Mouse (Mus musculus): ENCODE data around the gene Ccdc159. TPM values are rescaled to one million over a fixed set of nuclear protein-coding genes. Genes with fewer than 3 reads are reported as not detected.
A peak's percentile ranks its signal among the peaks of the same experiment; 100 is the strongest.

Gene Ccdc159
- polyA plus RNA-seq, 1 experiment from 2014 or later, result 1.2 TPM

DNA sequence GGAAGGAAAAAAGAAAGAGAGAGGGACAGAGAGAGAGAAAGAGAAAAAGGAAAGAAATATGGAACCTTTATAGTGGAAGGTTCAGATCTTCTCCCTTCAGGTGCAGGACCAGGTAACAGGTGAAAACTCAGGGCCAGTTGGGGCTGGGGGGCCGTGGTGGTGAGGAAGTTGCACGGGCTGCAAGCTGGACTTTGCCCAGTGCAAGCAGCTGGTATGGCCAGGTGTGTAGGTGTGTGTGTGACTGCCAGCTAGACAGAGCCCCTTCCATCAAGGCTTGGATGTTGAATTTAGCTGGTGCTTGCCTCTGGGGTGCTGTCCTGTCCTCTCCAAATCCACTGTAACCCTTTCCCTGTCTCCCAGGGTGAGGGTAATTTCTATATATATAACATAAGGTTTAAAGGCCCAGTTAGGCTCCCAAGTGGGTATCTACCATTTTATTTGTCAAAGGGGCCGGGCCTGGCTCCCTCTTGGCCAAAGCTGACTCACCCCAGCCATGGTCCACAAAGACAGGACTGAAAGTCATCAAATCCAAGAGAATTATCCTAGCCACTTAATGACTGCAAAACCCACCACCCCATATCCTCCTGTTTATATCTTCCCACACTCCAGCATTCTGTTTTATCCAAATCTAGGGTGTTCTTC lies 10.3 kb upstream of the Ccdc159 start:
- Histone ChIP-seq H3K27me3 (replicated peaks; ENCODE audit: insufficient read depth, low read length) (no peaks in the 10 kb centered on the region), H3K4me2 (replicated peaks; ENCODE audit: low read depth, low read length) (peak overlapping the region; percentile 99), H3K4me1 (ENCODE audit: insufficient read depth, low read depth, low read length) (peaks cover 3% of the 10 kb centered on the region; the same call in 1 of the 2 replicates), H3K36me3 (ENCODE audit: insufficient read depth, low read length) (no peaks in the 10 kb centered on the region), H3K9me3 (ENCODE audit: low read length) (no peaks in the 10 kb centered on the region), H3K27ac (ENCODE audit: low read length) (peak overlapping the region; percentile 85), H3K9ac (replicated peaks; ENCODE audit: low read depth) (no peak overlapping the region), H3K4me3 (ENCODE audit: low read depth, low read length) (peak overlapping the region; percentile 79; the same call in 1 of the 2 replicates)
- DNase-seq (ENCODE audit: low spot score), result no peak
- 51% methylated on average over 3 of the region's 3 CpGs for WGBS
- no peak for TF ChIP-seq EP300 (IDR thresholded peaks at IDR 0.05)
- TF ChIP-seq CTCF (IDR thresholded peaks at IDR 0.05), result no peak
- ATAC-seq, result no peak

DNA sequence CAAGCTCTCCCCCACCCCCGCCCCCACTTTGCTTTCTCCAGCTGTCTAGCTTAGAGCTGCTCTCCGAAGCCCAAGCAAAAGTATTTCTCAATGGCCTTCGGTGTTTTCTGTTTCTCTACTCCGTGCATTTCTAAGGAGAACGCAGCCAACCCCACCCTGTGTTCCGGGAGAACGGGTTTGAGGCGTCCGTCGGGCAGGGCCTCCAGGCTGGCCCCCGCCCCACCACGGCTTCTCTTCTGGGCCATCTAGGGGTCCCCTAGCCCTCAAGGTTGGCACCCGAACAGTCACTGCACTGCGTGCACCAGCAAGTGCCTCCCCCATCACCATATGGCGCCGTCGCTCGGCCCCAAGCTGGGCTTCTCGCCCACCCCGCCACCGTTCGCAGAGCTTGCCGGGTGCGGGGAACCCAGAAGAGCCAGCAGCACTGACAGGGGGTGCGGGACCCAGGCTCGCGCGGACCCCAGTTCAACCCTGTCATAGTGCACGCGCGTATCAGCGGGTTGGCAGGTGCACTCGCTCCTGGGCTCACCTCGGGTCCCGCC lies 9.7 kb upstream of the Ccdc159 start:
- H3K9ac ChIP-seq (replicated peaks; ENCODE audit: low read depth), result peak overlapping the region; percentile 44
- H3K4me1 ChIP-seq (ENCODE audit: insufficient read depth, low read depth, low read length), result peaks cover 3% of the 10 kb centered on the region; the same call in 1 of the 2 replicates
- under 1% methylated on average over 28 of the region's 35 CpGs for WGBS
- H3K36me3 ChIP-seq (ENCODE audit: insufficient read depth, low read length), result no peaks in the 10 kb centered on the region
- DNase-seq (ENCODE audit: low spot score) (peak; percentile 80), ATAC-seq (peak; percentile 30)
- H3K9me3 ChIP-seq (ENCODE audit: low read length), result no peaks in the 10 kb centered on the region
- TF ChIP-seq EP300 (IDR thresholded peaks at IDR 0.05), result no peak
- TF ChIP-seq CTCF (IDR thresholded peaks at IDR 0.05), result no peak
- peak overlapping the region; percentile 85 for H3K27ac ChIP-seq (ENCODE audit: low read length)
- no peaks in the 10 kb centered on the region for H3K27me3 ChIP-seq (replicated peaks; ENCODE audit: insufficient read depth, low read length)
- peak overlapping the region; percentile 99 for H3K4me2 ChIP-seq (replicated peaks; ENCODE audit: low read depth, low read length)
- peak overlapping the region; percentile 79 for H3K4me3 ChIP-seq (ENCODE audit: low read depth, low read length)

DNA sequence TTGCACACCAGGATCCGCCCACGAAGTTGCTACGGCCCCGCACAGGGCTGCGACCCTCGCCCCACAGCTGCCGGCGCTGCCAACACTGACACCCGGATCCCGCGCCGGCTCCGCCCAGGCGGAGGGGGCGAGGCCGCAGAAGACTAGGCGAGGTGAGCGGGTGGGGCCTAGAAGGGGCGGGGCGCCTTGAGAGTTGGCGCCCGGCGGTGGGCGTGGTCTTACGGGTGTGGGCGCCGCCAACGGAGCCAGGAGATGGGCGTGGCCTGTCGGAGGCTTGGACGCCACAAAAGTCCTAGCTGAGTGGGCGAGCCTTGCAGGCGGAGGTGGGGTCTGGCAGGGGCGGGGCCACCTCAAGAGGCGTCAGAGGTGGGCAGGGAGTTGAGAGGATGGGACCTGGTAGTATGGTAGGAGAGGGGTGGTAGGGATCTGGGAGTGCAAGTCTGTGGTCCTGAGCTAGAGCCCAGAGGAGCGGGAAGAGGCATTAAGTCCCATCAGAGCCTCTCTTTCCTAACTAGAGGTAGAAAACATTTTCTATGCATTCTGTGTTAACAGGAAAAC lies 9.2 kb upstream of the Ccdc159 start, which contains the start of gene Rab3d:
TSS of gene Rab3d (minus strand) at position 158 of the 558 bp plus-strand sequence.
- H3K27ac ChIP-seq (ENCODE audit: low read length), result peak within 1 kb of the TSS; percentile 85
- WGBS, result under 1% methylated on average over 34 of the region's 36 CpGs
- H3K36me3 ChIP-seq (ENCODE audit: insufficient read depth, low read length), result no peaks in the 10 kb centered on the region
- TF ChIP-seq EP300 (IDR thresholded peaks at IDR 0.05) (no peak), CTCF (IDR thresholded peaks at IDR 0.05) (no peak)
- H3K4me2 ChIP-seq (replicated peaks; ENCODE audit: low read depth, low read length), result peak within 1 kb of the TSS; percentile 99
- peak within 1 kb of the TSS; percentile 44 for H3K9ac ChIP-seq (replicated peaks; ENCODE audit: low read depth)
- peak within 1 kb of the TSS; percentile 79 for H3K4me3 ChIP-seq (ENCODE audit: low read depth, low read length)
- H3K9me3 ChIP-seq (ENCODE audit: low read length), result no peaks in the 10 kb centered on the region
- DNase-seq (ENCODE audit: low spot score) (peak; percentile 98), ATAC-seq (peak; percentile 94)
- H3K4me1 ChIP-seq (ENCODE audit: insufficient read depth, low read depth, low read length), result peaks cover 3% of the 10 kb centered on the region; the same call in 1 of the 2 replicates
- no peaks in the 10 kb centered on the region for H3K27me3 ChIP-seq (replicated peaks; ENCODE audit: insufficient read depth, low read length)

DNA sequence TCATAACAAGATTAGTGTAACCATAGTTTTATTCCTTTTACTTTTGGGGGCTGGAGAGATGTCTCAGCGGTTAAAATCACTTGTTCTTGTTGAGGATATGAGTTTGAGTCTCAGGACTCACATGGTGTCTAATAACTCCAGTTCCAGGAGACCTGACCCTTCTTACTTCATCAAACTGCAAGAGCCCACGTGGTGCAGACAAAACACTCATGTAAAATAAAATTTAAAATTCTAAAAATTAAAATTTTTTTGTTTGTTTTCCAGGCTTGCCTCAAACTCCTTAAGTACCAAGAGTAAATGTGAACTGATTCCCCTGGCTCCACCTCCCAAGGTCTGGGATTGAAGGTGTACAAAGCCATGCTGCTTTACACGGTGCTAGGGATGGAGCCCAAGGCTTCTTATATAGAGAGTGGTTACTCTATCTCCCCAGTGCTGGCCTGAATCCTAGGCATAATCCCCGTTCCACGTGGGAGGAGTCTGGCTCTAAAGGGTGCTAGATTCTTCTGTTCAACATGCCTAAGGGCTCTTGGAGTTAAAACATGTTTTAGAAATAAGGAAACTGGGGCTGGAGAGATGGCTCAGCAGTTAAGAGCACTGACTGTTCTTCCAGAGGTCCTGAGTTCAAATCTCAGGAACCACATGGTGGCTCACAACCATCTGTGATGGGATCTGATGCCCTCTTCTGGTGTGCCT lies 8.4 kb upstream of the Ccdc159 start:
- Histone ChIP-seq H3K36me3 (ENCODE audit: insufficient read depth, low read length) (no peaks in the 10 kb centered on the region), H3K4me1 (ENCODE audit: insufficient read depth, low read depth, low read length) (peaks cover 9% of the 10 kb centered on the region; the same call in 1 of the 2 replicates), H3K9ac (replicated peaks; ENCODE audit: low read depth) (no peak overlapping the region), H3K27ac (ENCODE audit: low read length) (peak overlapping the region; percentile 85; the same call in 1 of the 2 replicates), H3K4me3 (ENCODE audit: low read depth, low read length) (no peak overlapping the region), H3K9me3 (ENCODE audit: low read length) (no peaks in the 10 kb centered on the region), H3K4me2 (replicated peaks; ENCODE audit: low read depth, low read length) (peak overlapping the region; percentile 99; the same call in 1 of the 2 replicates), H3K27me3 (replicated peaks; ENCODE audit: insufficient read depth, low read length) (no peaks in the 10 kb centered on the region)
- peak; percentile 17; the same call in 1 of the 2 replicates for TF ChIP-seq CTCF (IDR thresholded peaks at IDR 0.05)
- TF ChIP-seq EP300 (IDR thresholded peaks at IDR 0.05), result no peak
- ATAC-seq, result no peak
- WGBS, result 11% methylated on average over 5 of the region's 5 CpGs
- DNase-seq (ENCODE audit: low spot score), result peak; percentile 65

DNA sequence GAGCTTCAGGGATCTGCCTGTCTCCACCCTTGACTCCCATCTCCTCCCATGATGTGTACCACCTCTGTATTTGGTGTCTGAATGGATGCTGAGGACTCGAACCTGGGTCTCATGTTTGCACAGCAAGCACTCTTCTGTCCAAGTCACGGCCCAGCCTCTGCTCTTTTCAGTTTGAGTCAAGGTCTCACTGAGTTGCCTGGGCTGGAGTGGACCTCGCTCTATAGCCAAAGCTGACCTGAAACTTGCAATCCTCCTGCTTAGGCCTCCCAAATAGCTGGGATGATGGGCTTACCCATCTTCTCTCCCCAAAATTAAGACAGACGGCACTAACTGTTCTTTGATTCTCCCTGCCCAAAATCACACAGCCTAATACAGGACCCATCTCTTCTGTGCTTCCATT lies 4.2 kb upstream of the Ccdc159 start:
- H3K36me3 ChIP-seq (ENCODE audit: insufficient read depth, low read length), result no peaks in the 10 kb centered on the region
- H3K27me3 ChIP-seq (replicated peaks; ENCODE audit: insufficient read depth, low read length), result no peaks in the 10 kb centered on the region
- peak overlapping the region; percentile 86 for H3K27ac ChIP-seq (ENCODE audit: low read length)
- H3K9ac ChIP-seq (replicated peaks; ENCODE audit: low read depth), result no peak overlapping the region
- no peak overlapping the region for H3K4me2 ChIP-seq (replicated peaks; ENCODE audit: low read depth, low read length)
- H3K9me3 ChIP-seq (ENCODE audit: low read length), result no peaks in the 10 kb centered on the region
- H3K4me3 ChIP-seq (ENCODE audit: low read depth, low read length), result no peak overlapping the region
- 93% methylated on average over 4 of the region's 4 CpGs for WGBS
- TF ChIP-seq EP300 (IDR thresholded peaks at IDR 0.05) (no peak), CTCF (IDR thresholded peaks at IDR 0.05) (no peak)
- H3K4me1 ChIP-seq (ENCODE audit: insufficient read depth, low read depth, low read length), result peaks cover 22% of the 10 kb centered on the region
- DNase-seq (ENCODE audit: low spot score) (no peak), ATAC-seq (no peak)

All from lung, postnatal 0 days (tissue).